In the genomic region with DNA sequence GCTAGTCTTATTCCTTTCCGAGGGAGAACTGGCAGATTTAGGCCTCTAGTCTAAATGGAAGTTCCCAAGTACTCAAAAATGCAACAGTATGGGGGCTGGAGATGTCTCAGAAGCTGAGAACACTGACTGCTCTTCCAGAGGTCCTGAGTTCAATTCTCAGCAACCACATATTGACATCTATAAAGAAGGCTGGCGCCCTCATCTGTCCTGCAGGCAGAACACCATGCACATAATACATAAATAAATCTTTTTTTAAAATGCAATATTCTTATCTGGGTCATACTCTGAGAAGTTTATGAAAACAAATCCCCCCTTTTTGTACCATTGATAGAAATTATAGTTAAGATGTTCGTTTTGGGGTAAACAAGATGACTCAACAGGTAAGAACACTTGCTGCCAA, we compare ENCODE assay signal across 32 mouse cellular contexts. TPM values are rescaled to one million over a fixed set of nuclear protein-coding genes. Genes with fewer than 3 reads are reported as not detected.
A peak's percentile ranks its signal among the peaks of the same experiment; 100 is the strongest.
DNase-seq lines count a peak whose midpoint lies in the region; ATAC-seq and TF ChIP-seq lines count a peak whose summit lies in the region.
"Had no signal": no experiment of that assay in that cellular context is flagged by ENCODE, and none has a peak within 500 bp of the region (broad histone marks: within the 10 kb centered on the region; RNA-seq: fewer than 3 reads in every experiment).

No protein-coding gene starts in this region.

- no peak overlapping the region for H3K27ac ChIP-seq in left cerebral cortex, adult 2 months
- no peak overlapping the region for H3K27ac ChIP-seq in stomach, postnatal 0 days (replicated peaks)
- H3K27ac ChIP-seq: embryonic facial prominence, embryonic 10.5 days; embryonic facial prominence, embryonic 15.5 days; forebrain, embryonic 12.5 days; hindbrain, embryonic 13.5 days; macrophage; neural tube, embryonic 15.5 days had no signal

- H3K9me3 ChIP-seq in E14TG2a.4 (ENCODE audit: low read length), result no peaks in the 10 kb centered on the region
- no peaks in the 10 kb centered on the region for H3K9me3 ChIP-seq in stomach, postnatal 0 days (ENCODE audit: control insufficient read depth, low read length)
- H3K9me3 ChIP-seq: embryonic facial prominence, embryonic 10.5 days; embryonic facial prominence, embryonic 15.5 days; forebrain, embryonic 12.5 days; heart, embryonic 12.5 days; hindbrain, embryonic 13.5 days; neural tube, embryonic 15.5 days had no signal

- H3K36me3 ChIP-seq in E14TG2a.4 (ENCODE audit: insufficient read depth, low read length), result no peaks in the 10 kb centered on the region
- no peaks in the 10 kb centered on the region for H3K36me3 ChIP-seq in stomach, postnatal 0 days (ENCODE audit: control insufficient read depth, insufficient read depth, low read length)
- H3K36me3 ChIP-seq: embryonic facial prominence, embryonic 10.5 days; embryonic facial prominence, embryonic 15.5 days; forebrain, embryonic 12.5 days; heart, embryonic 12.5 days; hindbrain, embryonic 13.5 days; neural tube, embryonic 15.5 days had no signal

- no peak for TF ChIP-seq POLR2A in lung, adult 2 months (IDR thresholded peaks at IDR 0.05; ENCODE audit: borderline replicate concordance, extremely low read depth, low read depth, low read length)

- no peak for DNase-seq in left cerebral cortex, adult 2 months (ENCODE audit: extremely low spot score in 1 of 2, low spot score in 2 of 2)
- DNase-seq in left cerebral cortex, postnatal 36 days (ENCODE audit: low spot score in 2 of 2), result no peak
- peak; percentile 39 for DNase-seq in 416B (ENCODE audit: low read depth)
- no peak for DNase-seq in stomach, postnatal 0 days (ENCODE audit: low spot score)
- DNase-seq in lung, adult 2 months, result no peak
- no peak for DNase-seq in gastrocnemius, postnatal 10 days
- DNase-seq: adrenal gland, adult 2 months; cerebellum, adult 8-10 months; cerebellum, postnatal 25 days; forebrain, postnatal 0 days; gastrocnemius, postnatal 14 days; heart, adult 18-20 months; heart, postnatal 4 days; kidney, adult 11 months; kidney, postnatal 25 days; lung, adult 18-20 months; lung, postnatal 10 days; midbrain, embryonic 14.5 days; retina, postnatal 1 day; right cerebral cortex, postnatal 25 days; thymus, adult 2 months; thymus, postnatal 36 days had no signal

- WGBS in stomach, postnatal 0 days, result 88% methylated on average over 3 of the region's 3 CpGs
- 83% methylated on average over 3 of the region's 3 CpGs for WGBS in lung, adult 2 months

- H3K4me3 ChIP-seq in left cerebral cortex, adult 2 months, result no peak overlapping the region
- H3K4me3 ChIP-seq in E14TG2a.4 (replicated peaks; ENCODE audit: low read length), result no peak overlapping the region
- no peak overlapping the region for H3K4me3 ChIP-seq in stomach, postnatal 0 days (ENCODE audit: low read depth, low read length)
- no peak overlapping the region for H3K4me3 ChIP-seq in lung, adult 2 months (replicated peaks; ENCODE audit: extremely low read depth, low read depth, low read length)
- H3K4me3 ChIP-seq: embryonic facial prominence, embryonic 10.5 days; embryonic facial prominence, embryonic 15.5 days; forebrain, embryonic 12.5 days; heart, embryonic 12.5 days; hindbrain, embryonic 13.5 days; neural tube, embryonic 15.5 days had no signal

- no peak for TF ChIP-seq EP300 in stomach, postnatal 0 days (optimal IDR thresholded peaks at IDR 0.05)

- H3K4me2 ChIP-seq in stomach, postnatal 0 days (replicated peaks; ENCODE audit: low read depth), result no peak overlapping the region
- H3K4me2 ChIP-seq: embryonic facial prominence, embryonic 15.5 days; forebrain, embryonic 12.5 days; heart, embryonic 12.5 days; hindbrain, embryonic 13.5 days; neural tube, embryonic 15.5 days had no signal

- intact Hi-C loops in left cerebral cortex, adult 2 months (cut with DNase I), result no loop called here
- intact Hi-C loops in left cerebral cortex, postnatal 36 days (cut with DNase I), result no loop called here

- no peak overlapping the region for H3K9ac ChIP-seq in stomach, postnatal 0 days (ENCODE audit: low read length)
- H3K9ac ChIP-seq: embryonic facial prominence, embryonic 15.5 days; forebrain, embryonic 12.5 days; forebrain, postnatal 0 days; heart, embryonic 12.5 days; hindbrain, embryonic 13.5 days; neural tube, embryonic 15.5 days had no signal

- TF ChIP-seq CTCF in left cerebral cortex, adult 2 months (IDR thresholded peaks at IDR 0.05), result peak; percentile 19
- peak; percentile 15; the same call in 1 of the 2 replicates for TF ChIP-seq CTCF in E14TG2a.4 (conservative IDR thresholded peaks at IDR 0.05; ENCODE audit: low read length)
- peak; percentile 33; the same call in 1 of the 2 replicates for TF ChIP-seq CTCF in stomach, postnatal 0 days (IDR thresholded peaks at IDR 0.05; ENCODE audit: low read depth)
- no peak for TF ChIP-seq CTCF in lung, adult 2 months (IDR thresholded peaks at IDR 0.05; ENCODE audit: insufficient read depth, low read length)

- ATAC-seq in stomach, postnatal 0 days (ENCODE audit: low FRiP score, low TSS enrichment), result no peak
- ATAC-seq: activated CD4-positive, CD25-positive, alpha-beta regulatory T cell, adult 4 months; forebrain, postnatal 0 days; inflammation-experienced regulatory T-cells, adult 6 months had no signal

- H3K4me1 ChIP-seq in E14TG2a.4 (replicated peaks; ENCODE audit: low read depth, low read length), result peaks cover 7% of the 10 kb centered on the region
- no peaks in the 10 kb centered on the region for H3K4me1 ChIP-seq in stomach, postnatal 0 days (replicated peaks; ENCODE audit: control insufficient read depth, insufficient read depth)
- H3K4me1 ChIP-seq in lung, adult 2 months (ENCODE audit: control insufficient read depth, insufficient read depth, low read length), result no peaks in the 10 kb centered on the region
- H3K4me1 ChIP-seq: embryonic facial prominence, embryonic 10.5 days; embryonic facial prominence, embryonic 15.5 days; forebrain, embryonic 12.5 days; heart, embryonic 12.5 days; hindbrain, embryonic 13.5 days; neural tube, embryonic 15.5 days had no signal

- no peaks in the 10 kb centered on the region for H3K27me3 ChIP-seq in E14TG2a.4 (ENCODE audit: insufficient read depth, low read length)
- no peaks in the 10 kb centered on the region for H3K27me3 ChIP-seq in stomach, postnatal 0 days (ENCODE audit: control insufficient read depth, insufficient read depth, low read length)
- H3K27me3 ChIP-seq: embryonic facial prominence, embryonic 15.5 days; forebrain, embryonic 12.5 days; heart, embryonic 12.5 days; hindbrain, embryonic 13.5 days; neural tube, embryonic 15.5 days had no signal

RNA-seq across cellular contexts. Expression of gene Fam228a, which starts 4.0 kb away (rescaled TPM):
- 1 to 10 TPM; 2.8 to 2.9 TPM for total RNA-seq in left cerebral cortex, adult 2 months (2021)
- 1 to 10 TPM; 1.6 to 3.0 TPM for total RNA-seq in left cerebral cortex, postnatal 36 days (2021)
- polyA plus RNA-seq in stomach, postnatal 0 days (2015; fragmentation: Nextera tagmentation; extraction: Ambion mirVana), result 0.05 and 0.19 TPM in 2 replicates
- not detected in 2 replicates for polyA plus RNA-seq in lung, adult 2 months (2012; rRNA removed)
- total RNA-seq in gastrocnemius, postnatal 10 days (2021), result under 1 TPM; 0.14 to 0.27 TPM
- total RNA-seq: heart, postnatal 4 days had no signal
- polyA plus RNA-seq: activated CD4-positive, CD25-positive, alpha-beta regulatory T cell, adult 4 months; adrenal gland, adult 2 months; macrophage had no signal

RNA-seq across cellular contexts. Expression of gene Pfn4, which starts 26.6 kb away (rescaled TPM):
- 10 to 100 TPM in 1 of 2 experiments, 1 to 10 TPM in 1; 9.7 to 12.5 TPM for total RNA-seq in left cerebral cortex, adult 2 months (2021)
- total RNA-seq in left cerebral cortex, postnatal 36 days (2021), result 10 to 100 TPM; 10.5 to 13.7 TPM
- 0.96 and 1.4 TPM in 2 replicates for polyA plus RNA-seq in stomach, postnatal 0 days (2015; fragmentation: Nextera tagmentation; extraction: Ambion mirVana)
- polyA plus RNA-seq in lung, adult 2 months (2012; rRNA removed), result 0.08 and 0.10 TPM in 2 replicates
- total RNA-seq in gastrocnemius, postnatal 10 days (2021), result 1 to 10 TPM; 1.9 to 2.6 TPM
- polyA plus RNA-seq: activated CD4-positive, CD25-positive, alpha-beta regulatory T cell, adult 4 months; inflammation-experienced regulatory T-cells, adult 6 months; macrophage had no signal

RNA-seq across cellular contexts. Expression of gene Fam228b, which starts 26.9 kb away (rescaled TPM):
- total RNA-seq in left cerebral cortex, adult 2 months (2021), result 10 to 100 TPM; 20.2 to 20.5 TPM
- total RNA-seq in left cerebral cortex, postnatal 36 days (2021), result 10 to 100 TPM; 18.8 to 21.8 TPM
- polyA plus RNA-seq in stomach, postnatal 0 days (2015; fragmentation: Nextera tagmentation; extraction: Ambion mirVana), result 0.68 and 1.0 TPM in 2 replicates
- polyA plus RNA-seq in lung, adult 2 months (2012; rRNA removed), result 0.12 and 0.72 TPM in 2 replicates
- 1 to 10 TPM; 4.6 to 7.8 TPM for total RNA-seq in gastrocnemius, postnatal 10 days (2021)
- polyA plus RNA-seq: activated CD4-positive, CD25-positive, alpha-beta regulatory T cell, adult 4 months had no signal
